Mouse (Mus musculus) mouse trophoblast stem cell (cell line): ENCODE measurements around the gene A930004D18Rik.

ENCODE experiments used
- in situ Hi-C, 2 experiments: fragments of 300-500 bp; cut with MseI, MboI; formaldehyde crosslinking; loops; 2 replicates in 1 of 2; 3 replicates in 1 of 2; pipeline ENCODE4 v1.15.1; 2025

A930004D18Rik gene

DNA sequence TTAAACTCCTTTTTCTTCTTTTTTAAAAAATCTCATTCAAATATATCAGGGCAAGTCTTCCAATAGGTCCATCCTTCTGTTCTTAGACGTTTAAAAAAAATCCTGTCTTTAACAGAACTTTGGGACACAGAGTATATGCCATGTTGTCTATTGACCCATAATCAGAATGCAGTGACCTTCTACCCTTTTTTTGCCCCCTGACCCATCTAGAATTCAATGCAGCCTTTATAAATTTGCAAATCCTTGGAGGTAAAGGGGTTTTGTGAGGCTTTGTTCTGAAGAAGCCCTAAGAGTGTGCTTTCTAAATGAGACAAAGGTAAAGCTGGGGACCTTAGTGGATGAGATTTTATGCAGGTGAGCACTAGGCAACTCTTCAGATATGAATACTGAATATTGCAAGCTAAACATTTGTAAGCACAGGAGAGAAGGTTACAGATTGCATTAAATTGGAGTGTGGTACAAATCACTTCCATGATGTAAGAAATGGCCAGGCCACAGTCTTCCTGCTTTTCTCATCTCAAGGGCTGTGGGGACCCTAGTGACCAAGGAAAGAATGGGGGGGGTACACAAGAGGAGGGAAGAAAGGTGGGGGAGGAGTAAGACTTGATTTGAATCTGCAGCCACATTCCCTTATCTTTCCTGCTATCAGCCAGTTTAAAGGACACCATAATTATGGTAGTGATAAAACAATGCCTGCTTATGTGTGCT is 15.9 kb upstream of the A930004D18Rik start:
- in situ Hi-C loops, result no loop called here

DNA sequence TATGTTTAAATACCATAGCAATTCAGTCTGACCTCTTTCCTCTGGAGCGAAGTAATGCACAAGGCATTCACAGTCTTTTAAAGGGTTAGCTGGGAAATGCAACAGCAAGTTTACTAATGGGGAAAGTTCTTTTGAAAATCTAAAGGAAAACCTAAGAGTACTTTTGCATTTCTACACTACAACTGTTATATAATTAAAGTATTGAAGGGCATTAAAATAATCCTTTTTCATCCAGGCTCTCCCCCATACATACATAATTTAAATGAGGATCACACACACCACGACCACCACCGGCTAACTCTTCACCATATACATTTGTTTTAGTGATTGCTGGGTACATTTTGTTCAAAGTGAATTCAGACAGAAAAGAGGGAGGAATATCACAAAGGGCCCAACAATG is 15.0 kb upstream of the A930004D18Rik start:
- in situ Hi-C loops, result no loop called here

DNA sequence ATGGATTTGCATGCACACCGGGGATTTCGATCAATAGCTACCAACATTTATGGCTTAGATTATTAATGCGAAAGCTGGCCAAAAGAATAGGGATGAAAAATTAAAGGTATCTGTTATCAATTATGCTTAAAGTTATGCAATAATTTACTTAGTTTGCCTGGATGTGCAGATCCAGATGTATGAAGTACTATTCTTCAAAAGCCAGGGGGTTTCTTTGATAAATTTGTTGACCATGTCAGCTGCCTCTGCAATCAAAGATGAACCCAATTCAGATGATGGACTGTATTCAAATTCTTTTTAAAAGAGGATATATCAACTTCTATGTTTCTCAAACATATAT is 14.3 kb upstream of the A930004D18Rik start:
- in situ Hi-C loops, result no loop called here

DNA sequence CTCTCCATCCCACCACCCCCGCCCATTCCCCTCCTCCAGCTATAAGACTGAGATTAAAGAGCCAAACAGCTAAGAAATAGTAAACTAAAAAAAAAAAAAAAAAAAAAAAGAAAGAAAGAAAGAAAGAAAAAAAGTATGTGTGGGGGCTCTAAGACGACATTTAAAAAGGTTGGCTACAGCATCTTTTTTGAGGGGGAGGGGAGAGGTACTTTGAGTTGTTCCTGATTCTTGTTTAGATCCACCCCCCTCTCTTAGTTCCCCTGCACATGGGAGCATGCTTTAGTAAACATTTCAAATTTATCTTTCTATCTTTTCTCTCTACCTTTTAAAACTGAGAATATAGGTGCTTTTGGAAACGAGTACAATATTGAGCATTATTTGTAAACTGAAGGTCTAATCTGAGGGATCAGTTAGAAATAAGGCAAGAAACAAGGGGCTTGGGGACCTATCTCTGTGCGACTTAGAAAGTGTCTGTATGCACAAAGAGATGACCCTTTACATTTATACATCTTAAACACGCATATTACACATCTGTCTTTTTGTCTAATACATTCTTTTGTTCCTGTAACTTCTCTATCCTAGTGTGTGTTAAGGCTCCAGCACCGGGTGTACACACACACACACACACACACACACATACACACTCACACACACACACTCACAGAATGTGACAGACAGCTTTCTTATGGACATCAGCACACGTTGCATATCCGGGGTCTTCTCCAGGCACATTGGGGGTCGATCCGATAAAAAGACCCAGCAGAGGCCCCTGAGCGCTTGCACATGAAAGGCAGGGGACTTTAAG is 13.7 kb upstream of the A930004D18Rik start:
- in situ Hi-C loops, result no loop called here

DNA sequence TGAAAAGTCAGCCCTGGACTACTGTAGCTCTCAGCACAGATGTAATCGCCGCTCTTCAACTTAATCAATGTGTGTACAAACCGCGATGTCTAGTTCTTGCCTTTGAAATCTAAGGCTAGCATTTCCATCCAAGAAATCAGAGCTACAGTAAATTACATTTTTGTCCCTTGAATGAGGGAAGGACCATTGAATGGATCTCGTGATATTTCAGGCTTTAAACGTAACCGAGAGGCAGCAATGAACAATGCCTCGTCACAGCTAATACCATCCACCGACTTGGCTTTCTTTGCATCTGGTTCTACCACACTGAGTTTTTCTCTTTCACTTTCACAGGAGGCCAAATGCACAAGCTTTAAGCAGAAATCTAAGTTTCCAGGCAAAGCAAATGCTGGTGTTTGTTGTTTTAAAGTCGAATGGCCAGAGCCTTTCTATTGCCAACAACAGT is 13.0 kb upstream of the A930004D18Rik start:
- in situ Hi-C loops, result no loop called here

DNA sequence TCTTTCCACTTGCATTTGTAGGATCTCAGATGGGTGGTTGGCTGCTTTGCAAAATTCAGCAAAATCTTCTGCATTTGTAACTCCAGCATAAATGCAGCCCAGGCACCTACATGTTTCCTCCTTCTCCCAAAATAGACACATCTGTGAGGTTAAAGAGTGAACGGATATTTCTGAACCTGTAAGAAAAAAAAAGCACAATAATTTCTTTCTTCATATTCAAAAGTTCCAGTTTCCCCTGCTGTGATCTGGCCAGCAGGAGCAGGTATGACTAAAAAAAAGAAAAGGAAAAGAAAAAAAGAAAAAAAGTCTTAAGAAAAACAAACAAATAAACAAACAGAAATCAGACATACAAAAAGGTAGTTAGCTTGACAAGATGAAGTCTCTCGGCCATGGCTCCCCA is 12.5 kb upstream of the A930004D18Rik start:
- in situ Hi-C loops, result no loop called here

DNA sequence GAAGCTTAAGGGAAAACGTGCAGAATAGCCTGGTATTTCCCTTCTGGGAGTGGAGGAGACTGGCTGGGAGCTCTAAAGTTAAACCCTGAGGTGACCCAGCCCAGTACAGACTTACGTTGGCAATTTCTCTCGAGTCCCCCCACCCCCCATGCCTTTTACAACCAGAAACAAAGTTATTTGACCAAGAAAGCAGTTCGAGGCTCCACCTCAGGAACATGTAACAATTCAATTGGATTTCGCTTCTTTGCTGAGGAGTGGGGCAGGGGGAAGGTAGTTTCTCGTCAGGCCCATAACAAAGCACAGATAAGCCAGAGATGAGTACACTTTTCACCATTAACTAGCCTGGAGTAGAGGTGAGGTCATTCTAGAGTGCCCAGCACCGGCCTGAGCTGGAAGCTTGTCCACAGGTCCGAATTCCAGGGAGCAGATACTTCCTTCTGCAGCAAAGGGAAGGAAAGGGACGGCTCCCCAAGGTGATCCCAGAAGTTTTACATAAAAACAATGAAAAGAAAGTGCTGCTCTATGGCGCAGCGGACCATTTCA is 11.8 kb upstream of the A930004D18Rik start:
- in situ Hi-C loops, result no loop called here

DNA sequence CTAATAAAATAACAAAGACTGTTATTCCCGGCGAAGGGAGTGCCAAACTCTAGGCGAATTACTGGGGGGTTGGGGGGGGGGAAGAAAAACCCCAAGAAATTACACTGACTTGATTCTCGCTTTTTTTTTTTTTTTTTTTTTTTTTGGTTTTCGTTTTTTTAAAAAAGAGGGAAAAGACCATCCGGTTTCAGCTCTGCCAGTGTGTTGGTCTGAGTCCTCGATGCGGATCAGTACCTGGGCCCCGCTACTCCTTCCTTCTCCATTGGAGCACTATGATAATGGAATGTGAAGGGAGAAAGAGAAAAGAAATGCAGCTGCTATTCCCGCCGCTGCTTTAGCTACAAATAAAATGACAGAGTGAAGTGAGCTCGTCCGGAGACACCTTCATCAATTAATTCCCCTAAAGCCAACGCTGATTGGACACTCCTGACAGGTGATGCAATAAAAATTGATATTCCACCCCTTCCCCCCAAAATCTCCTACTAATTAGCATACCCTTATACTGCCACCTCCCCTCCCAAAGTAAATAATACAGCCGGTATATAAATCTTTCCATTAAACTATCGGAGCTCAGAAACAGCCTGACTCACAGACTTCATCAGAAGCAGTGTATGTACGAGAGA is 11.0 kb upstream of the A930004D18Rik start, which contains the start of gene Skida1:
Gene Skida1, minus strand, starts transcription at position 599 of the 623 bp plus-strand sequence.
- in situ Hi-C loops, result no loop called here

DNA sequence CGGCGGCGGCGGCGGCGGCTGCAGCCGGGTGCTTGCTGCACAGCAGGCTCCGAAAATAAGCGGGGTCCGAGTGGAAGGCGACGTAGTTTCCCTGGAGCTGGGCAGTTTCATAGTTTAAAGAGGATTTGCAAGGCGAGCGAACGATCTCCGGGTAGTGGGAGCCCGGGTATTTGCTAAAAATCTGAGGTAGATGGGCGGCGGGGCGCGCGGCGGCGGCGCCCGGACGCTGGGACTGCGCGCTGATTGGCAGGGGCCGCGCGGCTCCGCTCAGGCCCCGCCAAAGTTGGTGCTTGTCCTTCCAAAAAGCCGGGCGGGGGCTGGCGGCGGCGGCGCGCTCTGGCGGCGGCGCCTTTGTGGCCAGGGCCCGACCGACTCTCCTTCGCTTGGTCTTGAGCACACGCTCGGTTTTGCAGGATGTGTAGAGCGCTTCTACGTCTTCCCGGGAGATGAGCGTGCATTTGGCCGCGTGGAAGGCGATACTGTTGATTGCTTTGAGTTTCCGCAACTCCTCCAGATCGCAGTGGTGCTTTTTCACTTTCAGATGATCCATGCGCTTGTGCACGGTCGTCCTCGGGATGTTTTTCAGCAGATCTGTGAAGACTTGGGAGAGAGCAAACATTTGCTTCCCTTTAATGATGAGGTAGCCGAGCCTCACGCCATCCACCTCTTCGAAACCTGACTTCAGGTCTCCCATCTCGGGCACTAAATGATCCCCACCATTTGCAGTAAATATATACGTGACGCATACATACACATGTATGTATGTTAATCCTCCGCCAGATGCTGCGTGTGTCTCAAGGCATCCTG is 10.3 kb upstream of the A930004D18Rik start:
- in situ Hi-C loops, result no loop called here

DNA sequence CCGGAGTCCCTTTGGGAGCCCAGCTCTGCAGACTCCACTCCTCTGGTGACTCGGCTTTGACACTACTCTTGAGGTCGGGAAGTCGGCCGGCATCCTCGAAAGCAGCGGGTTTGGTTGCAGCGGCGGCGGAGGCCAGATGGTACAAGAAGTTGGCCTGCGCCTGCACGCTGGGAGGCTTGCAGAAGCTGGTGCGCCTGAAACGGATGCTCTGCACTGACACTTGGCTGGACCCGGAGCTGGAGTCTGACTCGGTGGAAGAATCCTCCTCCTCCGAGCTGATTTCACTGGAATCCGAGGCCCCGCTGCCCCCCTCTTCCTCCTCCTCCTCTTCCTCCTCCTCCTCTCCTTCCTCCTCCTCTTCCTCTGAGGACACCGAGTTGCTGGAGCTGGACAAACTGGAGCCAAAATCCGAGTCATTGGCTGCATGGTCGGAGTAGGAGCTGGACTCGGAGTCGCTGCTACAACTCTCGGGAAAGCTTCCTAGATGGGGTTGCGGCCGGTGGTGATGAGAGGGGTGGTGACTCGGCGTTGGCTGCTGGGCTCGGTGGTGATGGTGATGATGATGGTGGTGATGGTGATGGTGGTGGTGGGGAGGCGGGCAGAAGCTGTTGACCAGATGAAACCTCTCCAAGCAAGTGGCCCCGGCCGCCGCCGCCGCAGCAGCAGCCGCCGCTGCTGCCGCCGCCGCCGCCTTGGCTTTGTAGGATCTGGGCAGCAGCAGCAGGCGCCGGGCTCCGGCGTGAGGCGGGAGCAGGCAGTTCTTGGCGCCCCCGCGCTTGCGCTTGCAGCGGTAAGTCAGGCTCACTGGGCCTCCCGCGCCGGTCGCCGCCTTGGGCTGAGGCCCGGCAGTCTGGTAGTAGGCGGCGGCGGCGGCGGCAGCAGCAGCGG is 9.5 kb upstream of the A930004D18Rik start:
- in situ Hi-C loops, result no loop called here

DNA sequence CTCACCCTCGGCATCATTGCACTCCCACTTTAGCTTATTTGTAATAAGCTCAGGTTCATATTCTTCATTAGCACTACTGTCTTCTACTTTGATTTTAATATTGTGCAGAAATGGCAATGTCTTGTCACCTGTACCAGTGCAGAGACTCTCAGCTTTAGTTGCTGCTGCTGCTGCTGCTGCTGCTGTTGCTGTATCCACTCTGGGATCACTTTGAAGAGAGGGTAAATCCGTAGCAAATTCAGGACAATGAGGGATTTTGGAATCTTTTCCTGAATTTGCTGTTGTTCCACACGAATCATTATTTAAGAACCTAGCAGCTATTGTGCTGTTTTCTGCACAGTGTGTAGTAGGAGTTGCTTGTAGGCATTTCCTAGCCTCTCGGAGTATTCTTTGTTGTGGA is 8.6 kb upstream of the A930004D18Rik start:
- in situ Hi-C loops, result no loop called here

DNA sequence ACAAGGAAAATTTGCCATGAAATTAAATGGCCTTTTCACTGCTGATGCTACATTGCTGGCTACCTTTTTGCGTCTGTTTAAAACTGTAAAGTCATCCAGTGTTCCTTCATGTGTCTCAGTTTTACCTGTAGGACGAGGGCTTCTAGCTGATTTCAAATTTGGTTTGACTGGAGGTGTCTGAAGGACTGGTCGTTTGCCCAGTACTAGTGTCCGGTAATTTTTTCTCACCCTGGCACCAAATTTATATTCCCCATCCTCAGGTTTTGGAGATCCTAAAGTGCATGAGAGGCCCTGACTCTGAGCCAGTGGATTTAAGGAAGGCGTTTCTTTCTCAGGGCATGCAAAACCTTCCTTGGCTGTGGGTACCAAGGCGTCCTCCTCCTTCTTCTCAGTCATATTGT is 8.2 kb upstream of the A930004D18Rik start:
- in situ Hi-C loops, result no loop called here

DNA sequence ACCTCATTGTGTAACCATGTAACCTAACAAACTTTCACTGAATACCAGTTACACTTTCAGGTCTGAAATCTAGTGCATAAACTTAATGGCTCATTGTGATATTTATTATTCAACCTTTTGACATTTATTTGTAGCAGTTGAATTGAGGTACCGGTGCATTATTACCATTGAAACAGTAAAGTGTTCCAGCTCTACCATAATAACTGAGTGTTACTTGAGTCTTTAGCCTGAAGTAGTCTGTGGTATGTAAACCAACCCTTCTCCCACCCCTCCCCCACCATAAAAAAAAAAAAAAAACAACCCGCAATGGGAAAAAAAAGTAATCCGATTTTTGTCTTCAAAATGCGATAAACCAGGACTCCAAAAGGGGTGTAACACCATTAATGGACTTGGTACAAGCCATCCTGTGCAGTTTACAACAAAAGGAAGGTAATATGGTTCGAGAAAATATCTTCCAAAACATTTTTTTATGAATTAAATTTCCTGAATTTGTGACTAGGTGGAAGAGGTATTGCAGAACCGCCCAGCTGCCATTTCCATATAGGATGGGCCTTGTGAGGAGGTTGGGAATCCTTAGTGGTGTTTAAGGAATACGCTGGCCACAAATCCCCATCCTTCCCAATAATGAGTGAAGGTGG is 7.7 kb upstream of the A930004D18Rik start:
- in situ Hi-C loops, result no loop called here

DNA sequence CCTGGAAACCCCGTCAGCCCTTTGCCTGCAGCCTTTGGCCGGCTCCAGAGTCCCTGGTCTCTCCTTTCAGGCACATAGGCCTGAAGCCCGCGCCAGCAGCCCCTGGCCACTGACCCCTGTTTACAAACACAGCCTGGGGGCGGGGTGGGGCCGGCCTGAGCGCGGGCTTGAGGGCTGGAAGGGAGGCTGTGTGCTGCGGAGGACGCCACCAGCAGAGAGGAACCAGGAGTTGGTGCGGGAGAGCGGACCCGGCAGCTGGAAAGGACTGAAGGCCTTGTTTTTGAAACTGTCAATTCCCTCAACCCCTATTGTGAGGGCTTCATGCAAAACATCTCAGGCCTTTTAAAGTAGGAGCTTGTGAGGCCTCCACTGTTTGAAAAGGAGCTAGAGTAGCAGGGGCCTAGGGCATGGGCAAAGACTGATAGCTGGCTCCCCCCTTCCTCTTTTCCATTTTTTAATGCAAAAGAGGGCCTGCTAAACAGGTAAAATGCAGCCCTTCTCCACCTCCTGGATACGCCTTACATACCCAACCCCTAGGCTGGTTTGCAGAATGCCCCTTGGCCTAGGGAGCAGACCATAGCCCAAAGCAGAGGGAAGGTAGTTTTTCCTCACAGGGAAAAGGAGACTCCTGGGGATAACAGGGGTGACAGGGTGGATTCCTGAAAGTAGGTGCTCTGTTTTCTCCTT is 3.8 kb upstream of the A930004D18Rik start:
- in situ Hi-C loops, result no loop called here

DNA sequence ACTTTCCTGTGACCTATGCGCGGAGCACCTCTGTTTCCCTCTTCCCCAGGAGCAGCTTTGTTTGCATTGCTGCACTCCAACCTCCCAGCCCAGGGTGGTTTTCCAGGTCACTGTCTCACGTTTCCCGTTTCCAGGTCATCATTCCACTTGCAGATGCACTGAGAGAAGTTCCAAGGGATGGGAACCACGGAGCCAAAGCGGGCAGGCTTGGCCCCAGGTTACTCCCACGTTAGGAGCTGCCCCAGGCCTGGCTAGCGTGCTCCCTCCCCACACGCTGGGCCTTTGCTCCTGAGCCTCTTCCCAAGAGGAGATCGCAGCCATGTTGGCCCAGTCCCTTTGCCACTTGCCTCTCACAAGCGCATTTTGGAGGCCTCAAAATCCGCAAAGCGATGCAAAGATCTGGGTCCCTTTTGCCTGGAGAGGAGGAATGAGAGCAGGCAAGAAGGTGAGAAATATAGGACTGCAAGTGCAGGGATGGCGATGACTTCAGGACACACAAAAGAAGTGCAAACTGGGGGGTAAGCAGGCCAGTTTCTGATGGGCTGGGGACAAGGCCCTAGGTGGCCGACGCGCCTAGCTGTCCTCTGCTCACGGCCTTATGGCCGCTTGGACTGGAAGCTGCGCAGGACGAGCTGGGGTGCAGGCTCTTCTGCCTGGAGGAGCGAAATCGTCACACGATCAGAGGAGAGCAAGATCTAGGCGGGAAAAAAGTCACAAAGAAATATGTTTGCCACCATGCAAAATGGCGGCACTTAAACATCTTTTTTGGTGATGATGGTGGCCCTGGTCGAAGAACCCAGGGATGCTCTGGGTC is 3.0 kb upstream of the A930004D18Rik start:
- in situ Hi-C loops, result no loop called here

DNA sequence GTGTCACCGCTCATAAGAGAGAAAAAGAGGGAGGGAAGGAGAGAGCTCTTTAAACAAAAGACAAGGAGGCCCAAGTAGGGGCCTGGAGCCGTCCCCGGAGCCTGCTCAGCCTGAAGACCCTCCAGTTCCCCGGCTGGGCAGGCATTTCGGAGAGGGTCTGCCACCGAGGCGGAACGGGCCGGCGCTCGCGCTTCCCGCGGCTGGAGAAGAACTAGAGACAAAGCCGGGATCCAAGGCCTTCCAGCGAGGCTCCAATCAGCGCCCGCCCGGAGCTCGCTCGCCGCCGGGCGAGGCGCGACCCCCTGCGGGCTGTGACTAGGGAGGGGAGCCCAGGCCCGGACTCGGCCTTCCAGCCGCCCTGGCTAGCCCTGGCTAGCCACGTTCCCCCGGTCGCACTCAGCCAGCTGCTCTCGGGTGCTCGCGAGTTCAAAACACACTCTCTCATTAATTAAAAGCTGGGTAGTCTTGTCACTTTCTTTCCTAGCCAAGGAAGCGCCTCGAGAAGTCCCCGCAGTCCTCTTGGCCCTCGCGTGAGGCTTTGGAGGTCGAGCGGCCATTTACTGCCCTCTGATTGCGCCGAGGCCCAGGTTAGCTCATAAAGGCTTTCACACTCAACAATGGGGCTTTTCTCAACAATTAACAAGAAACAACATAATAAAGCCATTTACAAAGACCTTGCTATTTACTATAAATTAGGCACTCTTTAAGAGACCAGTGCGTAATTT is 2.2 kb upstream of the A930004D18Rik start:
- in situ Hi-C loops, result no loop called here

DNA sequence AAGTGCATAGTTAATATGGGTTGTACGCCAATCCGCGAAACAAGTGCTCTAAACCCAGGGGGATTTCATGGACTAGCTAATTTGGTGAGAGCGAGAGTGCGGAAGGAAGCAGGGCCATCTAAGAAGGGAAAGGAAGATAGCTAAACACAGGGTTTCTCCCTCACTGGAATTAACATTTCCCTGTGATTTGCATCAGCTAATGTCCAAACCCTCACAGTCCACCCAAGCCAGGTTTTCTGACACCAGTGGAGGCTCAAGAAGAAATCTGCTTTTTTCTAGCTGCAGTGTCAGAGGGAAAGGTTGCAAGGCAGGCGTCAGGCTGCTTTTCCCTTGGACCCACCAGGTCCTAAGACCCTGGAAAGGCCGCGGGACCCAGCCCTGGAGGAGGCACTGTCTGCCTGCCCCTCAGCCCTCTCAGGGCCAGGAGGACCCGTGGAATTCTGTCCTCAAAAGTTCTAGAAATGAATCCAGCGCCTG is 1.4 kb upstream of the A930004D18Rik start:
- in situ Hi-C loops, result no loop called here
